Mouse (Mus musculus): ENCODE measurements around the gene Utp11. TPM values are rescaled to one million over a fixed set of nuclear protein-coding genes. Genes with fewer than 3 reads are reported as not detected.

Utp11 gene
- polyA plus RNA-seq (2017; shearing (Covaris generic)): 34.9 TPM

DNA sequence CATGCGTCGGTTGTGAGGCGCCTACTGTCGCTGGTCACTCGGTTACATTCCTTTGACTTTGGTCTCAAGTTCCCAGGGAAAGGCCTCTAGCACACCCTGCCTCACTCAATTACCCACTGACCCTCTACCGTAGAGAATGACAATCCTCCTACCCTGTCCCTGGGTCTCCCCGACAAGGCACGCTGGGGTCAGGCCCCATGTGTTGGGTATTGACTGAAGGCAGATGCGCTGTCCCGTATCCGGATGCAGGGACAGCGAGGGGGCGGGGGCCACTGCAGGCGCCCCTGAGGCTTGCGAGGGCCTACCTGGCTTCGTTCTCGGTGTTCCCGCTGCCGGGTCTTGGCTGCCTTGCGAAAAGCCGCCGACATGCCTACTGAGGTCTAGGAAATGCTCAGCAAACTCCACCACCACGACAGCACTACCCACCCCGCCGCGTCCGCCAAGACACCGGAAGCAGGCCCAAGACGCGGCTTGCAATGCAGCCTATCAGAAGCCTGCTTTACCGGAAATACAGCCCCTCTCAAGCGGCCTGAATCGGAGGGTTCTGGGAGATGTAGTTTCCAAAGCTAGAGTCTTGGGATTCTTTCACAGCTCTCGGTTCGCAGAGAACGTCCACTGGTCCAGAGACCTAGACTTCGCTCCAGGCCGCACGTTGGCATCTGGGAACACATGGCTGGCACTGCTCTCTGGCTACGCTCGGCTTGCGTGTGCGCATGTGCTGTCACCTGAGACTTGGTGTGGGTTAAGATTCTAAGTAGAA is at the start of gene Utp11:
Utp11 (minus strand) TSS at position 466 of the 760 bp plus-strand sequence.

GRCm38 (mm10) chr4:124741376-124742343 is 48.3 kb upstream of the Utp11 start, which contains the start of gene Inpp5b:
Gene Inpp5b, plus strand, starts transcription at chr4:124741850.

GRCm38 (mm10) chr4:124714545-124715481 is 21.4 kb upstream of the Utp11 start, which contains the start of gene Sf3a3:
Gene Sf3a3, plus strand, starts transcription at chr4:124714776.

DNA sequence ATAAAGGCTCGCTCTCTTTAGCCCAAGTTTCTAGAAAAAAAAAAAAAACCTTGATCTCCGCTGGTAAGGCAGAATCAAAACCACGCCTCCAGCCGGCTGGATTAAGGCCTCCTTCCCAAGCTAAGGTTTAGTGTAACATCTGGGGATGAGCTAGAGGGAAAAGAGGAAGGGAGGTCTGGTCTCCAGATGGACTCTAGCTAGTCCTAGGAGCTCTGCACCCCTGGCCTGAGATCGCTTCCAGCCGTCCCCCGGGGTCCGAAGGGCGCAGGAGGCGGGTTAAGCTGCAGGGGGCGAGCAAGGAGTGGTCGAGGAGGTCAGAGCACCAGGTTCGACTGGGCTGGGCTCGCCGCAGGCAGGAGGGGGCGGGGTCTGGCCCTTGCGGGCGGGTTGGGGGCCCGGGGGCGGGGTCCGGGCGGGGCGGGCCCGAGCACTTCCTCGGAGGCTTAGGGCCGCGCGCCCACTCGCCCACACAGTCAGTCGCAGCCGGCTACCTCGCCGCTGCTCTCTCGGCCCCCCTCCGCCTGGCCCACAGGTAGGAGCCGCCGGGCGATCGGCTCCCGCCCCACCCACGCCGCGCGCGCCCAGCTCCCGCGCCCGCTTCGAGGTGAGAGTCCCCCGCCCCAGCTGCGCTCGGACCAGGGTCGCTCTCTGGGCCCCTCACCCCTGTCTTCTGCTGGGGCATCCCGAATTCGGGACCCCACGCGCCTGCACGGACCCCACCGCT is 7.0 kb upstream of the Utp11 start, which contains the start of gene Fhl3:
Fhl3 (plus strand) TSS at position 454 of the 724 bp plus-strand sequence.

DNA sequence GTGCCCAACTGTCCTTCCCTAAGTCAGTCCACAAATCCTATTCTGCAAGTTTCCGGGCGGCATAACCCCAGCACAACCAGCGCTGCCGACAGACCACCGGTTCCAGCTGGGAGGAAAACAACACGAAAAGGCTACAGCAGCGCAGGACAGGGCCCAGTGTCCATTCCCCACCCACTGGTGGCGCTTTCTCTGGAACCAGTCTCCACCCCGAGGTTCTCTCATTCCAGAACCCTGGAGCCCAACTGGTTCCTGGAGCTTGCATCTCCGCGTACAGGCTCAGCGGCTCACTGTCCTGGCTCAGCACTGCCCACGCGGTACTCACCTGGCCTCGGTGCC is 36.9 kb downstream of the Utp11 start, which contains the start of gene Pou3f1:
Pou3f1 (plus strand) TSS at position 290 of the 336 bp plus-strand sequence.

Other genes starting within 250 kb of the Utp11 start
- 1.6 TPM for gene 3100002H09Rik, start 82.8 kb downstream of the Utp11 start, polyA plus RNA-seq (2017; shearing (Covaris generic))
- 0.87 TPM for gene Pou3f1, start 36.8 kb downstream of the Utp11 start, polyA plus RNA-seq (2017; shearing (Covaris generic))
- 0.23 TPM for gene Fhl3, start 7.1 kb upstream of the Utp11 start, polyA plus RNA-seq (2017; shearing (Covaris generic))
- 77.3 TPM for gene Sf3a3, start 21.2 kb upstream of the Utp11 start, polyA plus RNA-seq (2017; shearing (Covaris generic))
- gene Inpp5b, start 48.2 kb upstream of the Utp11 start, polyA plus RNA-seq (2017; shearing (Covaris generic)): 118 TPM
- 17.0 TPM for gene Mtf1, start 108.5 kb upstream of the Utp11 start, polyA plus RNA-seq (2017; shearing (Covaris generic))
- gene Yrdc, start 157.1 kb upstream of the Utp11 start, polyA plus RNA-seq (2017; shearing (Covaris generic)): 182 TPM
- 20.4 TPM for gene 1110065P20Rik, start 157.6 kb upstream of the Utp11 start, polyA plus RNA-seq (2017; shearing (Covaris generic))
- 2.6 TPM for gene Maneal, start 168.6 kb upstream of the Utp11 start, polyA plus RNA-seq (2017; shearing (Covaris generic))
- 0.55 TPM for gene Epha10, start 187.3 kb upstream of the Utp11 start, polyA plus RNA-seq (2017; shearing (Covaris generic))
- gene 9930104L06Rik, start 243.4 kb upstream of the Utp11 start, polyA plus RNA-seq (2017; shearing (Covaris generic)): 8.6 TPM
- 2.3 TPM for gene Cdca8, start 245.7 kb upstream of the Utp11 start, polyA plus RNA-seq (2017; shearing (Covaris generic))